Comparison of ENCODE assay signal across 15 mouse cellular contexts in the genomic region with DNA sequence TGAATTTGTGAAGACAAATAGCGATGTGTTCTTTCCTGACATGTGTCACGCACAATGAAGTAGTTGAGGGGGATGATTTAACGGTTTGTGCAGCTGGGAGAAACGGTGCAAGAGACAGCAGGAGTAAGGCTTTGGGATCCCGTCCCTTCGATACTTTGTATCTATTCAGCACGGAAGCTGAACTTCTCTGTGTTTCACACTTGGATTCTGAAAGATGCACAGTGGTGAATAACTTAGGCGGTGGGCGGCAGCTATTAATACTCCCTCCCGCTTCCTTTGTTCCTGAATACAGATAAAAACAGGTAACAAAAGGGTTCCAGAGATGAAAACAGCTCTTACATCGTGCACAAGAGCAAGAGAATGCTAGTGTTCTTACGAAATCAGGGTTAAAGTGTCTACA.
DNase-seq lines count a peak whose midpoint lies in the region.
"Had no signal": no experiment of that assay in that cellular context is flagged by ENCODE, and none has a peak within 500 bp of the region (broad histone marks: within the 10 kb centered on the region; RNA-seq: fewer than 3 reads in every experiment).

No protein-coding gene starts in this region.

- no peak overlapping the region for H3K4me3 ChIP-seq in heart, embryonic 10.5 days
- H3K4me3 ChIP-seq: embryonic facial prominence, embryonic 10.5 days; heart, embryonic 15.5 days; hindbrain, embryonic 15.5 days had no signal

- 78% methylated on average over 12 of the region's 12 CpGs for WGBS in heart, embryonic 10.5 days

- no peaks in the 10 kb centered on the region for H3K27me3 ChIP-seq in heart, embryonic 10.5 days (ENCODE audit: insufficient read depth, poor library complexity, severe bottlenecking)
- H3K27me3 ChIP-seq: heart, embryonic 15.5 days; hindbrain, embryonic 15.5 days had no signal

- no peaks in the 10 kb centered on the region for H3K9me3 ChIP-seq in heart, embryonic 10.5 days
- H3K9me3 ChIP-seq: embryonic facial prominence, embryonic 10.5 days; heart, embryonic 15.5 days; hindbrain, embryonic 15.5 days had no signal

- peak overlapping the region; percentile 62 for H3K27ac ChIP-seq in heart, embryonic 10.5 days
- H3K27ac ChIP-seq: embryonic facial prominence, embryonic 10.5 days; heart, embryonic 15.5 days; hindbrain, embryonic 15.5 days had no signal

- DNase-seq in heart, embryonic 10.5 days (ENCODE audit: low spot score), result no peak
- DNase-seq in heart, adult 9 months (ENCODE audit: low spot score in 2 of 2), result no peak
- DNase-seq in left cerebral cortex, postnatal 25 days (ENCODE audit: low spot score in 2 of 2), result peak; percentile 27 to 45
- DNase-seq in left cerebral cortex, postnatal 10 days (ENCODE audit: extremely low spot score in 1 of 2, low spot score in 2 of 2), result no peak
- peak; percentile 62 for DNase-seq in testis, postnatal 14 days (ENCODE audit: low spot score)
- DNase-seq in testis, postnatal 10 days (ENCODE audit: low spot score), result no peak
- DNase-seq in thymus, postnatal 0 days (ENCODE audit: low spot score), result no peak
- DNase-seq: adrenal gland, adult 2 months; adrenal gland, postnatal 25 days; cerebellum, adult 2 months; cerebellum, postnatal 10 days; gastrocnemius, postnatal 14 days had no signal

- intact Hi-C loops in left cerebral cortex, postnatal 25 days (cut with DNase I), result no loop called here
- intact Hi-C loops in left cerebral cortex, postnatal 10 days (cut with DNase I), result no loop called here

- peaks cover 18% of the 10 kb centered on the region for H3K4me1 ChIP-seq in heart, embryonic 10.5 days

- no peaks in the 10 kb centered on the region for H3K36me3 ChIP-seq in heart, embryonic 10.5 days
- H3K36me3 ChIP-seq: embryonic facial prominence, embryonic 10.5 days; heart, embryonic 15.5 days; hindbrain, embryonic 15.5 days had no signal

Comparison
In these comparisons a context has a peak if more than half of its experiments do, and no peak if none do; other contexts are left out.
1. DNase-seq: peak in left cerebral cortex, postnatal 25 days (2 of 2) and testis, postnatal 14 days (single experiment); none in heart, embryonic 10.5 days (single experiment), heart, adult 9 months (0 of 2), left cerebral cortex, postnatal 10 days (0 of 2), testis, postnatal 10 days (single experiment) and thymus, postnatal 0 days (single experiment).